Mouse (Mus musculus) myocyte (in vitro differentiated cells): ENCODE results near the gene Papss2.

Experiments used
- MAX ChIP-seq: IDR thresholded peaks from one replicate; pipeline ENCODE4 v1.6.1; 2011; ENCODE audit warnings: low read depth, mild to moderate bottlenecking, control low read depth
- POLR2A ChIP-seq: IDR thresholded peaks from one replicate; pipeline ENCODE4 v1.6.1; 2011; ENCODE audit warnings: low read depth, mild to moderate bottlenecking, control low read depth, moderate library complexity; ENCODE audit not compliant: insufficient read length
- TCF12 ChIP-seq: IDR thresholded peaks from one replicate; pipeline ENCODE4 v1.6.1; 2011; ENCODE audit warnings: mild to moderate bottlenecking, control low read depth; ENCODE audit not compliant: poor library complexity, insufficient read depth, severe bottlenecking

- TF ChIP-seq POLR2A (no peak), MAX (no peak), TCF12 (no peak)
These were observed 52.5 kb downstream of the Papss2 start for GRCm38 (mm10) chr19:32648019-32648571.
